Mouse (Mus musculus) limb, embryonic 13.5 days (tissue): ENCODE results near the gene A430005L14Rik. TPM values are rescaled to one million over a fixed set of nuclear protein-coding genes. Genes with fewer than 3 reads are reported as not detected.

Source experiments
- ATAC-seq: fragments of 200-750 bp; cut with Nextera tagmentation; 2 replicates; pipeline ENCODE4 v1.8.0; 2017; ENCODE audit warnings: low read depth, moderate number of reproducible peaks, moderate TSS enrichment; ENCODE audit not compliant: low FRiP score
- H3K27ac ChIP-seq: fragments of 300-500 bp; sonication (generic); 2 replicates; pipeline ENCODE4 v1.5.1; 2015; ENCODE audit warnings: inconsistent platforms, mild to moderate bottlenecking, moderate library complexity
- H3K27me3 ChIP-seq: fragments of 300-500 bp; sonication (generic); 2 replicates; pipeline ENCODE4 v1.6.1; 2015; ENCODE audit warnings: mild to moderate bottlenecking, inconsistent platforms
- H3K36me3 ChIP-seq: fragments of 300-500 bp; sonication (generic); 2 replicates; pipeline ENCODE4 v1.6.1; 2015; ENCODE audit warnings: inconsistent platforms, mild to moderate bottlenecking, moderate library complexity
- H3K4me1 ChIP-seq: fragments of 300-500 bp; sonication (generic); 2 replicates; pipeline ENCODE4 v1.6.1; 2015; ENCODE audit warnings: inconsistent platforms
- H3K4me2 ChIP-seq: fragments of 300-500 bp; sonication (generic); replicated peaks from 2 replicates; pipeline ENCODE4 v1.6.1; 2015; ENCODE audit warnings: inconsistent platforms, mild to moderate bottlenecking, moderate library complexity
- H3K4me3 ChIP-seq: fragments of 300-500 bp; sonication (generic); 2 replicates; pipeline ENCODE4 v1.5.1; 2015; ENCODE audit warnings: moderate library complexity, mild to moderate bottlenecking, inconsistent platforms
- H3K9ac ChIP-seq: fragments of 300-500 bp; sonication (generic); 2 replicates; pipeline ENCODE4 v1.6.1; 2015; ENCODE audit warnings: mild to moderate bottlenecking, inconsistent platforms
- H3K9me3 ChIP-seq: fragments of 300-500 bp; sonication (generic); 2 replicates; pipeline ENCODE4 v1.6.1; 2016; ENCODE audit warnings: inconsistent platforms
- WGBS: fragments of 180-500 bp; shearing (Covaris S2); methylation state at CpG from one replicate; pipeline ENCODE4 v1.1.7; 2015; 5-methylcytosine and 5-hydroxymethylcytosine counted together
- polyA plus RNA-seq: library from polyadenylated mRNA; unstranded; fragments of >200 nt; fragmentation: Nextera tagmentation; extraction: Ambion mirVana; gene quantifications from 2 replicates; pipeline ENCODE4 v1.2.1, GENCODE M21; 2015

A430005L14Rik gene
- polyA plus RNA-seq, 1 experiment from 2014 or later, result 82.8 TPM

DNA sequence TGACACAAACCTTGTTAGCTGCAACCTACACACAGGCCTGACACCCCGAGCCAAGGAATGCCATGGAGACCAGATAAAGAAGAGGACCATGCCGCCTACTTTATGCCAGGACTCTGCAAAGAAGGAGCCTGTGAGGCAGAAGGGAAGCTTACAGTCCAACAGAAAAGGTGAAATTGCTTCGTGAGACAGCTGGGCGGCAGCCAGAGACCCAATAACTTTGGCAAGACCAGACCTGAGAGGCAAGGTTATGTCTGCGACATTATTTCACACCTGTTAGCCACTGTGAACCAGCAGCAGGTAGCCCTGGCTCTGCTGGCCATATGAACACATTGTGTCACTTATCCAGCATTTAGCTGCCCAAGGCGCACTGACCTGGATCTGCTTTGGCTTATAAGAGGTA lies 11.3 kb upstream of the A430005L14Rik start:
- peaks cover 28% of the 10 kb centered on the region for H3K27me3 ChIP-seq
- WGBS, result 46% methylated on average over 6 of the region's 6 CpGs
- H3K4me3 ChIP-seq, result no peak overlapping the region
- no peak overlapping the region for H3K4me2 ChIP-seq
- H3K9me3 ChIP-seq, result no peaks in the 10 kb centered on the region
- no peak overlapping the region for H3K27ac ChIP-seq
- ATAC-seq, result no peak
- H3K4me1 ChIP-seq, result peaks cover 6% of the 10 kb centered on the region; the same call in 1 of the 2 replicates
- H3K36me3 ChIP-seq, result no peaks in the 10 kb centered on the region
- H3K9ac ChIP-seq, result no peak overlapping the region

DNA sequence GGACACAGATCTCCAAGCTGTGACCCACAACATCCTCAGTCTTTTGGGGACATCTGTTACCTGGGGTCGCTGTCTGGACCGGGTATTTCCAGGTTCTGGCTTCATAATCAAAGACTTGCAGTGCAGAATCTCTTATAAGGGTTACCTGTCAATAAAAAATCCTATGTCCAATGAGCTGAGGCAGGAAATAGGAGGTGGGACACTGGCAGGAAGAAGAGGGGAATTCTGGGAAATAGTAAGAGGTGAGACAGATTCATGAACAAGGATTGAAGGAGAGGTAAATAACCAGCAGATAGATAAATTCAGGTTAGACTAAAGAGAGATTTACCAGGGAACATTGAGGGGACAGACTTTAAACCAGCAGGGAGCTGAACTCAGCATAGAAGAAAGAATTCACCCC lies 6.7 kb upstream of the A430005L14Rik start:
- WGBS, result 69% methylated on average over 2 of the region's 2 CpGs

DNA sequence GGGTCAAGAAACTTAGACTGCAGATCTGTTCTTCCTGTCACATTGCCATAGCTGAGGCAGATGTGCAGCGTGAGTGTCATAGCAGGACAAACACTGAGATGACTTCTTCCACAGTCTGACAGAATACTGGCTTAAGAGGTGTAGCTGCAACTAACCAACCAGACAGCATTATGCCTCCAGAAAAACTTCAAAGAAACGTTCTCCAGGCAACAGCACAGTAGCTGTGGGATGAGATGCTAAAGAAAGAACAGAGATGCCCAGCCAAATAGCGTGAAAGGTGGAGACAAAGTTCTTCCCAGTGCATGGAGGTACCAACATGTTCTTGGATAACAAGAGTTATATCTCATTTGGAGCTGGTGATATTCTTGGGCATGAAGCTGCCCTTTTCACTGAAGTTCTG lies 5.9 kb upstream of the A430005L14Rik start:
- WGBS, result 71% methylated on average over 3 of the region's 3 CpGs
- ATAC-seq, result no peak
- no peak overlapping the region for H3K9ac ChIP-seq
- H3K9me3 ChIP-seq, result no peaks in the 10 kb centered on the region
- H3K36me3 ChIP-seq, result no peaks in the 10 kb centered on the region
- no peak overlapping the region for H3K4me3 ChIP-seq
- H3K27me3 ChIP-seq, result peaks cover 23% of the 10 kb centered on the region
- no peak overlapping the region for H3K27ac ChIP-seq
- H3K4me2 ChIP-seq, result no peak overlapping the region
- H3K4me1 ChIP-seq, result peaks cover 22% of the 10 kb centered on the region

More for the DNA sequence above, 6.7 kb upstream of the A430005L14Rik start:
- H3K4me2 ChIP-seq, result no peak overlapping the region
- no peak overlapping the region for H3K9ac ChIP-seq
- no peak overlapping the region for H3K4me3 ChIP-seq
- H3K27me3 ChIP-seq, result peaks cover 26% of the 10 kb centered on the region
- H3K4me1 ChIP-seq, result peaks cover 25% of the 10 kb centered on the region
- no peak for ATAC-seq
- H3K36me3 ChIP-seq, result no peaks in the 10 kb centered on the region
- no peaks in the 10 kb centered on the region for H3K9me3 ChIP-seq
- H3K27ac ChIP-seq, result no peak overlapping the region

DNA sequence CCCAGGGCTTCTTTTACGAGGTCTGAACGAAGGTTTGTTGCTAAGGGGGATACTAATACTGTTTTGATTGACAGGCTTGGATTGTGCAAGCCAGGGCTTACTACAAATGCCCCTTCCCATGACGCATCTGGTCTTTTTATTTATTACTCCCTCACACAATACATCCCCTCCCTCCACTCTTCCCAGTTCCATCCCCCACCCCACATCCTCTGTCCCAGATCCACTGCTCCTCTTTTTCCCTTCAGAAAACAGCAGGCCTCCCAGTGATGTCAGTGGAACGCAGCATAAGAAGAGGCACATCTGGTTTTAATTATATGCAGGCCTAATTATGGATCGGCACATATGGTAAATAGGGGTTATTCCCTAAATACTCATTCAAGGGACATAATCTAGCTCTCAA lies 5.3 kb upstream of the A430005L14Rik start:
- no peak overlapping the region for H3K27ac ChIP-seq
- H3K9me3 ChIP-seq, result no peaks in the 10 kb centered on the region
- H3K4me2 ChIP-seq, result no peak overlapping the region
- H3K36me3 ChIP-seq, result no peaks in the 10 kb centered on the region
- WGBS, result 10% methylated on average over 5 of the region's 5 CpGs
- no peak overlapping the region for H3K4me3 ChIP-seq
- H3K4me1 ChIP-seq, result peaks cover 21% of the 10 kb centered on the region
- H3K9ac ChIP-seq, result no peak overlapping the region
- H3K27me3 ChIP-seq, result peaks cover 20% of the 10 kb centered on the region
- no peak for ATAC-seq

DNA sequence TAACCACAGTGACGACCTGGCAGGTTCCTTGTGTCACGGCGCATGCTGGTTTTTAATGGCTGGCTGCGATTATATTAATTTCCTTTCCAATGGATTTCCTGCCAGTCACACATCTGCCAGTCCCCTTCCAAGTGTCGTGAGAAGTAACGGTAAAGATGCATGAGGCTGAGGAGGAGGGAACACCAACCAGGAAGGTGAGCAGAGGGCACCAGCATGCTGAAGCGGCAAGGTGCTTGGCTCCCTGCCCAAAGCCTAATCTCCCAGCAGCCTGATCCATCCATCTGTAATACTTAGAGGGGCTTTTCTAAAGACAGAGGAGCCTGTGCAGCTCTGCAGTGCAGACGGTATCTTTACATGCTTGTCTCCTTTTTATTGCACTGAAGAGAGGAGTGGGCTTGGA lies 1.4 kb upstream of the A430005L14Rik start:
- ATAC-seq, result no peak
- peaks cover 33% of the 10 kb centered on the region for H3K4me1 ChIP-seq
- WGBS, result 55% methylated on average over 8 of the region's 8 CpGs

DNA sequence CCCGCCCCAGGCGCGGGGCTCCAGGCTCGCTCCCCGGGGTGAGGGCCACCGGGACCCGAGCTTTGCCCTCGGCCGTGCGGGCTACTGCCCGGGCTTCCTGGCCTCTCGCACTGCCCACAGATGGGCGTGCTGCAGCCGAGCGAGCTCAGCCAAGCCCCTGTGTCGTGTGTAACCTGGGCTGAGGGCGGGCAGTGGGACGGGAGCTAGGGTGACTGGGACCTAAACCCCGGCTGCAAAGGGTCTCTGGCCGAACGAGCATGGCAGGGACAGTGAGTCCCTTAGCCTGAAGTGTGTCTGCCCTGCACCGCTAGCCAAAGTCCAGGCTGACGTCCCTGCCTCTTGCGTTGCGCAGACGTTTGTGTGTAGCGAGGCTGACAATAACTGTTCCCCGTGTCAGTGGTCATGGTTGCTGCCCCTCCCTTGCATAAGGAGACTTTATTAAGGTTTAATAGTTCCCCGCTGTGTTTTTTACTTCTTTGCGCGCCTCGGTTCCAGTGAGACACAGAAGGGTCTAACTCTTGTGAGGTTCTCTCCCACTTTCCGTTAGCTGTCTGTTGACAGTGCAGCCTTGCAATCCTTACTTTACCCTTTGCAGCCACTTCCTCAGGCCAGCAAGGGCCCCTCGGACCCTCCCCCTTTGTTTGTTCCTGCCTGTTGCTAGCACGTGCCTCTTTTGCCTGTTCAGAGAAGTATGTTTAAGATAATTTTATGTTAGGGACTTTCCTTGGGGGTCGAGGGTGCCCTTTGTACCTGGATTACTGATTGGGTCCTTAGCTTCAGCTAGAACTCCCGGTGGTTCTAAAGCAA lies 610 bp downstream of the A430005L14Rik start:
- peak; percentile 57; the same call in 1 of the 2 replicates for ATAC-seq
- Histone ChIP-seq H3K9me3 (no peaks in the 10 kb centered on the region), H3K9ac (peak overlapping the region; percentile 90), H3K27me3 (peaks cover 8% of the 10 kb centered on the region; the same call in 1 of the 2 replicates), H3K4me3 (peak overlapping the region; percentile 66), H3K36me3 (peaks cover 32% of the 10 kb centered on the region), H3K4me1 (peaks cover 19% of the 10 kb centered on the region), H3K4me2 (peak overlapping the region; percentile 77), H3K27ac (peak overlapping the region; percentile 95)
- under 1% methylated on average over 36 of the region's 37 CpGs for WGBS

More for the DNA sequence above, 1.4 kb upstream of the A430005L14Rik start:
- Histone ChIP-seq H3K27me3 (peaks cover 8% of the 10 kb centered on the region; the same call in 1 of the 2 replicates), H3K4me3 (no peak overlapping the region), H3K9me3 (no peaks in the 10 kb centered on the region), H3K36me3 (peaks cover 12% of the 10 kb centered on the region), H3K27ac (no peak overlapping the region), H3K9ac (no peak overlapping the region), H3K4me2 (no peak overlapping the region)

DNA sequence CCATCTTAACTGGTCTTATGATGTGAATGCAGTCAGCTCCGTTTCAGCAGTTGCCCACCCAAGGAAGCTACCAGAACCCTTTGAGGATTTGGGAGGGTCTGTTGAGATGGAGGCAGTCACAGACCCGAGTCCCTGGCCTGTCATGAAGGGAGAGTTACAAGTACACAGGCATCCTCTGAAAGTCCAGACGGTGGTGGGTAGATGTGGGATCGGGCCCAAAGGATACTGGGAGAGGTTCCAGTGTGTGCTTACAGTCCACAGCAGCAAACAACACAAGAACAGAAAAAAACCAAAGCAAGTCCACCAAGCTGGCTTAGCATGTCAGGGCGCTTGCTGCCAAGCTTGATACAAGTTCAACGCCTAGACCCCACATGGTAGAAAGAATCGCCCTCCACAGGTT lies 5.6 kb downstream of the A430005L14Rik start:
- H3K4me2 ChIP-seq, result no peak overlapping the region
- no peak for ATAC-seq
- no peaks in the 10 kb centered on the region for H3K27me3 ChIP-seq
- H3K4me3 ChIP-seq, result no peak overlapping the region
- peaks cover 12% of the 10 kb centered on the region for H3K4me1 ChIP-seq
- WGBS, result 80% methylated on average over 7 of the region's 7 CpGs
- H3K36me3 ChIP-seq, result peaks cover 80% of the 10 kb centered on the region
- H3K9me3 ChIP-seq, result no peaks in the 10 kb centered on the region
- no peak overlapping the region for H3K27ac ChIP-seq
- H3K9ac ChIP-seq, result no peak overlapping the region

DNA sequence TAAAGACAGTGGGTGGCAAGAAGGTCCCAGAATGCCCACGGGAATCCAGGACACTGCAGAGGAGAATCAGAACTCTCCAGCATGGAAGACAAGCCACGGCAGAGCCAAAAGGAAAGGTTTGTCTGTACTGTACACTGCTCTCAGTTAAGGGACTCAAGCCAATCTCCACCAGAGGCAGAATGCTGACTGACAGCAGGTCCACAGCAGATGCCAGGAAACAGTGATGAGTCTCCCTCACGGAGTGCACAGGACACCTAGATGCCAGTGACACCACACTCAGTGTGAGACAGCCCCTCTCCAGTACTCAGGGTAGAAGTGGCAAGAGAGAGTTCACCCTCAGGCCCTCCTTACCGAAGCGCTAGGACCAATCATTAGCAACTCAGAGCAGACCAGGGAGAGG lies 9.6 kb downstream of the A430005L14Rik start:
- H3K9ac ChIP-seq, result no peak overlapping the region
- H3K4me1 ChIP-seq, result no peaks in the 10 kb centered on the region
- H3K9me3 ChIP-seq, result no peaks in the 10 kb centered on the region
- H3K27ac ChIP-seq, result no peak overlapping the region
- H3K4me3 ChIP-seq, result no peak overlapping the region
- no peaks in the 10 kb centered on the region for H3K27me3 ChIP-seq
- 82% methylated on average over 5 of the region's 5 CpGs for WGBS
- no peak overlapping the region for H3K4me2 ChIP-seq
- ATAC-seq, result no peak
- peaks cover 97% of the 10 kb centered on the region for H3K36me3 ChIP-seq

DNA sequence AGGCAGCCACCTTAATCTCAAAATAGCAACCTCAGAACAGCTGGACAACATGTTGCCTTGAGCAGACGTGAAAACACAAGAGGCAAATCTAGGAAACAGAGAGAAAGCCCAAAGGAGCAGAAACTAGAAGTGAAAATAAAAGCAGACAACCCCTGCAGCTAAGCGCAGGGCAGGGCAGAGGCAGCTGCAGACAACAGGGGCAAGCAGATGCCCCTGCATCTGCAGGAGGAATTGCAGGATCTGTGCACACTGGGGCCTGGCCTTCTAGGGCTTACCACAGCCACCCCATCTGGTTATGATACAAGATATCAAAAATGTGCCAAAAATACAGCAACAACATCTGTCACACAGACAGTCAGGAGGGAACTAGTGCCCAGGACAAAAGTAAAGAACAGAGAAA lies 10.5 kb downstream of the A430005L14Rik start:
- H3K27me3 ChIP-seq, result no peaks in the 10 kb centered on the region
- H3K4me3 ChIP-seq, result no peak overlapping the region
- no peaks in the 10 kb centered on the region for H3K4me1 ChIP-seq
- H3K36me3 ChIP-seq, result peaks cover 93% of the 10 kb centered on the region
- 83% methylated on average over 2 of the region's 2 CpGs for WGBS
- H3K9ac ChIP-seq, result no peak overlapping the region
- no peak overlapping the region for H3K27ac ChIP-seq
- no peaks in the 10 kb centered on the region for H3K9me3 ChIP-seq
- H3K4me2 ChIP-seq, result no peak overlapping the region
- ATAC-seq, result no peak

DNA sequence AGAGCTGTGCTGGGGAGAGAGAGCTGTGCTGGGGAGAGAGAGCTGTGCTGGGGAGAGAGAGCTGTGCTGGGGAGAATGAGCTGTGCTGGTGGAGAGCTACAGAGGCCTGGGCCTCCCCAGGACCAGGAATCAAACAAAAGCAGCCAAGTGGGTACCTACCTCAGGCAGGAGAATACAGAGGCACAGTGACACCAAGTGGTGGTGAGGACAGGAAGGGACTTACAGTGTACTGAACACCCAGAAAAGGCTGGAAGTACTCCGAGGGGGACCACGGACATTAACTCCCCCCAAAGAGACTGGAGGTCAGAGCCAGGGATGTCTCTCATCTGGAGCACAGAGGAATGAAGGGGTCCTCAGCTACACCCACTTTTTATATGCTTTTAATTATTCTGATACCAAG lies 11.0 kb downstream of the A430005L14Rik start:
- WGBS, result 80% methylated on average over 2 of the region's 2 CpGs
- ATAC-seq, result no peak
- Histone ChIP-seq H3K4me3 (no peak overlapping the region), H3K27me3 (no peaks in the 10 kb centered on the region), H3K27ac (no peak overlapping the region), H3K36me3 (peaks cover 88% of the 10 kb centered on the region), H3K9me3 (no peaks in the 10 kb centered on the region), H3K9ac (no peak overlapping the region), H3K4me2 (no peak overlapping the region), H3K4me1 (no peaks in the 10 kb centered on the region)

DNA sequence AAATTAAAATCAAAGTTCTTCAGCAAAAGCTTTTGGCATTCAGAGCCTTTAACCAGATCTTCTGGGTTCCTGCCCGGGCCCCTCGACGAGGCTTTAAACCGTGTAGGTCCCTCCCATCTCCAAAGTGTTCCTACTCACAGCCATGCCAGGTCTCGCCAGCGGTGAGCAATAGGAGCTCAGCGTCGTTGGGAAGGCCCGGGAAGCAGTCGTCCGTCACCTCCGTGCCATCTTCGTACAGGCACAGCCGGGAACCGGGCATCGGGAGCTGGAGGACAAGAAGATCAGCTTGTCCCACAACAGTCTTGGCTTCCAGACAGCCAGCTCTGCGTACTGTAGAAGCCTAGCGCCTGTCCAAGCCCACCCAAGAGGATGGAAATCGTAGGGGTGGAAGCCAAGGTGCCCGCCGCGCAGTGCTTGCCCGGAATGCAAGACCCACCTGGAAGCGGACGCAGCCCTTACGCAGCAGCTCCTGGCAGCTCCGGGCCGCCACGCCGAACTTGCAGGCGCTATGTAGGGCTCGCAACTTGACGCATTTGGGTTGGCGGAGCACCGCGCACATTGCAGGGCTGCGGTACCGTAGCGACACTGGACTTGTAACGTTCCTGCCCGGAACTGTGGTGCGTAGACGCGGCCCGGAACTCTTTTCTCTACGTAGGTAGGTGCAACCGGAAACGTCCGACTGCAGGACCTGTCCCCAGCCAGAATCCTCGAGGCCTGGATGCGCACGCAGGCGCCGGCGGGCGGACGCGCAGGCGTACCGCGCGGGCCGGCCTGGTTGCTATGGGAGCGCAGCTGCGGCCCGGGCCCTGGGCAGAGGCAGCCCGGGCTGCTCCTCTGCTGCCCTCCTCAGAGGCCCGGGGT lies 17.6 kb downstream of the A430005L14Rik start, which contains the start of the genes Dffb and Cep104:
TSS of gene Dffb (minus strand) at position 696 of the 861 bp plus-strand sequence.
TSS of gene Cep104 (plus strand) at position 764 of the 861 bp plus-strand sequence.
- Histone ChIP-seq H3K36me3 (peaks cover 36% of the 10 kb centered on the region), H3K27ac (peak within 1 kb of the TSS; percentile 10; the same call in 1 of the 2 replicates)

DNA sequence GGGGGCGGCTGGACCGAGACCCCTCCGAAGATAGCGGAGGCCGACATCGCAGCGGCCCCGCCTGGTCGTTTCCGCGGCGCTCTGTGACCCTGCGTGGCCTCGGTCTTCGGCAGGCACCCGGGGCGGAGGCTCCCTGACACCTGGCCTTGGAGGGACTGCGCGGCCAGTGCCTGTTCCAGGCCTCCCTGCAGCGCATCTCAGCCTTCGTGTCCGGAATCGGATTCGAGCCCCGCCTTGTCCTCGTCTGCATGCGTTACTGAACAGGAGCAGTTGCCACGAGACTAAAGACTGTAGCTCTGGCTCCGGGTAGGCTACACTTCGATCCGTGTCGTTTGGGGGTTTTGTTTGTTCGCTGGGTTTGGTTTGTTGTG lies 18.2 kb downstream of the A430005L14Rik start:
- Histone ChIP-seq H3K36me3 (peaks cover 36% of the 10 kb centered on the region), H3K4me1 (peaks cover 14% of the 10 kb centered on the region), H3K27ac (no peak overlapping the region), H3K9me3 (no peaks in the 10 kb centered on the region), H3K27me3 (no peaks in the 10 kb centered on the region), H3K4me3 (peak overlapping the region; percentile 95), H3K9ac (peak overlapping the region; percentile 91), H3K4me2 (peak overlapping the region; percentile 95)
- peak; percentile 49; the same call in 1 of the 2 replicates for ATAC-seq
- under 1% methylated on average over 32 of the region's 33 CpGs for WGBS

More for the DNA sequence above, 17.6 kb downstream of the A430005L14Rik start, which contains the start of the genes Dffb and Cep104:
- peak; percentile 97 for ATAC-seq
- Histone ChIP-seq H3K4me2 (peak within 1 kb of the TSS; percentile 95), H3K9me3 (no peaks in the 10 kb centered on the region), H3K4me3 (peak within 1 kb of the TSS; percentile 95), H3K27me3 (no peaks in the 10 kb centered on the region), H3K9ac (peak within 1 kb of the TSS; percentile 91), H3K4me1 (peaks cover 14% of the 10 kb centered on the region)
- 1% methylated on average over 68 of the region's 68 CpGs for WGBS
